Mouse (Mus musculus) CH12.LX (cell line): ENCODE results near the gene Ctnnbip1. TPM values are rescaled to one million over a fixed set of nuclear protein-coding genes. Genes with fewer than 3 reads are reported as not detected.

Experiments used
- DNase-seq: peaks from one replicate; pipeline ENCODE4 v3.0.0-alpha.2; 2013; ENCODE audit errors: extremely low read depth
- H3K27ac ChIP-seq: 2 replicates; pipeline ENCODE4 v1.5.1; 2012; ENCODE audit warnings: low read depth, mild to moderate bottlenecking, control low read depth, moderate library complexity; ENCODE audit not compliant: insufficient read depth
- H3K27me3 ChIP-seq: replicated peaks from 2 replicates; pipeline ENCODE3; 2012; ENCODE audit warnings: inconsistent platforms
- H3K36me3 ChIP-seq, 2 experiments: replicated peaks in 1 of 2; 2 replicates each; pipeline versions ENCODE3 to v1.6.1; 2012; ENCODE audit warnings: inconsistent platforms in 1 of 2, low read length in 1 of 2, mild to moderate bottlenecking in 1 of 2, mixed read lengths in 1 of 2, moderate library complexity in 1 of 2; ENCODE audit not compliant: control insufficient read depth in 1 of 2, insufficient read depth in 1 of 2
- H3K4me1 ChIP-seq, 2 experiments: 2 replicates each; pipeline ENCODE4 v1.6.1; 2012; ENCODE audit warnings: inconsistent platforms in 1 of 2, moderate library complexity in 1 of 2; ENCODE audit not compliant: insufficient read depth in 2 of 2, control insufficient read depth in 1 of 2
- H3K4me2 ChIP-seq: 2 replicates; pipeline ENCODE4 v1.6.1; 2012; ENCODE audit warnings: low read depth, mild to moderate bottlenecking, control low read depth; ENCODE audit not compliant: poor library complexity, insufficient read depth, severe bottlenecking
- H3K4me3 ChIP-seq, 3 experiments: fragments of 150-350 bp in 1 of 3; sonication (generic) in 1 of 3; replicated peaks in 1 of 3; 2 replicates each; pipeline versions ENCODE3 to v1.5.1; 2011 to 2012; ENCODE audit warnings: low read depth in 2 of 3, low read length in 2 of 3, mild to moderate bottlenecking in 2 of 3, moderate library complexity in 2 of 3, control low read depth in 1 of 3, improper control_type of control experiment in 1 of 3, inconsistent platforms in 1 of 3, mixed read lengths in 1 of 3; ENCODE audit not compliant: poor library complexity in 1 of 3
- H3K79me2 ChIP-seq: replicated peaks from 2 replicates; pipeline ENCODE4 v1.6.1; 2012; ENCODE audit warnings: mild to moderate bottlenecking, moderate library complexity; ENCODE audit not compliant: control insufficient read depth, poor library complexity, insufficient read depth, severe bottlenecking; ENCODE audit errors: extremely low read depth
- H3K9ac ChIP-seq: 2 replicates; pipeline ENCODE4 v1.6.1; 2012; ENCODE audit warnings: low read depth, mild to moderate bottlenecking, control low read depth, moderate library complexity; ENCODE audit not compliant: insufficient read depth
- H3K9me3 ChIP-seq: replicated peaks from 2 replicates; pipeline ENCODE3; 2012; ENCODE audit warnings: low read length, inconsistent platforms, mixed read lengths
- CHD1 ChIP-seq: IDR thresholded peaks from 2 replicates; pipeline ENCODE4 v1.6.1; 2012; ENCODE audit warnings: low read depth, low read length, improper control_type of control experiment, inconsistent platforms
- CHD2 ChIP-seq: IDR thresholded peaks from 2 replicates; pipeline ENCODE4 v1.6.1; 2011; ENCODE audit warnings: low read length, improper control_type of control experiment
- CTCF ChIP-seq, 2 experiments: IDR thresholded peaks in 1 of 2; conservative IDR thresholded peaks in 1 of 2; 2 replicates each; pipeline ENCODE4 v1.5.1; 2011 to 2012; ENCODE audit warnings: low read depth in 2 of 2, low read length in 2 of 2, improper control_type of control experiment in 1 of 2, inconsistent platforms in 1 of 2, mild to moderate bottlenecking in 1 of 2, moderate library complexity in 1 of 2
- E2F4 ChIP-seq: IDR thresholded peaks from 2 replicates; pipeline ENCODE4 v1.6.1; 2011; ENCODE audit warnings: low read depth, low read length, improper control_type of control experiment; ENCODE audit not compliant: insufficient replicate concordance
- EP300 ChIP-seq: IDR thresholded peaks from 2 replicates; pipeline ENCODE4 v1.6.1; 2011; ENCODE audit warnings: low read length, improper control_type of control experiment
- ETS1 ChIP-seq: conservative IDR thresholded peaks from 2 replicates; pipeline ENCODE4 v1.6.1; 2012; ENCODE audit warnings: low read depth, mild to moderate bottlenecking, inconsistent platforms, low read length, improper control_type of control experiment, moderate library complexity
- HCFC1 ChIP-seq: IDR thresholded peaks from 2 replicates; pipeline ENCODE4 v1.6.1; 2012; ENCODE audit warnings: low read depth, mild to moderate bottlenecking, inconsistent platforms, low read length, improper control_type of control experiment
- IRF4 ChIP-seq: IDR thresholded peaks from 2 replicates; pipeline ENCODE4 v1.6.1; 2014; ENCODE audit warnings: low read depth, mild to moderate bottlenecking, inconsistent platforms, low read length, improper control_type of control experiment
- JUN ChIP-seq: IDR thresholded peaks from 2 replicates; pipeline ENCODE4 v1.6.1; 2011; ENCODE audit warnings: low read depth, mild to moderate bottlenecking, low read length, improper control_type of control experiment, moderate library complexity; ENCODE audit not compliant: insufficient read depth
- JUND ChIP-seq: conservative IDR thresholded peaks from 2 replicates; pipeline ENCODE4 v1.6.1; 2011; ENCODE audit warnings: low read depth, low read length, improper control_type of control experiment
- MAFK ChIP-seq: IDR thresholded peaks from 2 replicates; pipeline ENCODE4 v1.6.1; 2011; ENCODE audit warnings: low read length, improper control_type of control experiment; ENCODE audit not compliant: insufficient replicate concordance
- MAZ ChIP-seq: IDR thresholded peaks from 2 replicates; pipeline ENCODE4 v1.6.1; 2012; ENCODE audit warnings: low read depth, mild to moderate bottlenecking, inconsistent platforms, low read length, improper control_type of control experiment, moderate library complexity
- MEF2A ChIP-seq: IDR thresholded peaks from 2 replicates; pipeline ENCODE4 v1.6.1; 2014; ENCODE audit warnings: low read depth, mild to moderate bottlenecking, inconsistent platforms, low read length, improper control_type of control experiment, borderline replicate concordance
- MXI1 ChIP-seq: IDR thresholded peaks from 2 replicates; pipeline ENCODE4 v1.6.1; 2011; ENCODE audit warnings: mild to moderate bottlenecking, low read depth, low read length, improper control_type of control experiment
- NRF1 ChIP-seq: IDR thresholded peaks from 2 replicates; pipeline ENCODE4 v1.6.1; 2014; ENCODE audit warnings: low read depth, mild to moderate bottlenecking, inconsistent platforms, low read length, improper control_type of control experiment, moderate library complexity
- PAX5 ChIP-seq: IDR thresholded peaks from 2 replicates; pipeline ENCODE4 v1.6.1; 2012; ENCODE audit warnings: low read length, inconsistent platforms, mixed read lengths
- POLR2A ChIP-seq: IDR thresholded peaks from 2 replicates; pipeline ENCODE4 v1.6.1; 2011; ENCODE audit warnings: low read depth, mild to moderate bottlenecking, improper control_type of control experiment, low read length
- POLR2AphosphoS2 ChIP-seq: IDR thresholded peaks from 2 replicates; pipeline ENCODE4 v1.6.1; 2011; ENCODE audit warnings: low read depth, low read length, improper control_type of control experiment
- RCOR1 ChIP-seq: conservative IDR thresholded peaks from 2 replicates; pipeline ENCODE4 v1.6.1; 2012; ENCODE audit warnings: low read depth, mild to moderate bottlenecking, inconsistent platforms, low read length, improper control_type of control experiment
- SIN3A ChIP-seq: IDR thresholded peaks from 2 replicates; pipeline ENCODE4 v1.6.1; 2012; ENCODE audit warnings: low read length, improper control_type of control experiment, inconsistent platforms
- TBP ChIP-seq: conservative IDR thresholded peaks from 2 replicates; pipeline ENCODE4 v1.6.1; 2011; ENCODE audit warnings: low read depth, low read length, improper control_type of control experiment
- USF1 ChIP-seq: IDR thresholded peaks from 2 replicates; pipeline ENCODE4 v1.6.1; 2014; ENCODE audit warnings: low read depth, mild to moderate bottlenecking, inconsistent platforms, low read length, improper control_type of control experiment
- ZC3H11A ChIP-seq: IDR thresholded peaks from 2 replicates; pipeline ENCODE4 v1.6.1; 2012; ENCODE audit warnings: low read depth, mild to moderate bottlenecking, inconsistent platforms, low read length, improper control_type of control experiment
- ZMIZ1 ChIP-seq: IDR thresholded peaks from 2 replicates; pipeline ENCODE4 v1.6.1; 2012; ENCODE audit warnings: low read depth, mild to moderate bottlenecking, inconsistent platforms, low read length, improper control_type of control experiment
- ZNF384 ChIP-seq: IDR thresholded peaks from 2 replicates; pipeline ENCODE4 v1.6.1; 2012; ENCODE audit warnings: low read depth, low read length, improper control_type of control experiment, inconsistent platforms
- dilution Hi-C: fragments of 300-500 bp; cut with MboI; formaldehyde crosslinking; loops from 2 replicates; pipeline ENCODE4 v1.14.3; 2020; ENCODE audit warnings: low sequenced_read_pairs; ENCODE audit not compliant: extremely low pct_unique_long_range_greater_than_20kb, extremely low pct_ligation_motif_present
- in situ Hi-C: fragments of 300-500 bp; cut with MboI; formaldehyde crosslinking; loops from 3 replicates; pipeline ENCODE4 v1.14.3; 2019; ENCODE audit warnings: low sequenced_read_pairs, low pct_ligation_motif_present, low pct_unique_long_range_greater_than_20kb, mixed read lengths
- polyA plus RNA-seq: library from polyadenylated mRNA; unstranded; fragments of >175 nt; gene quantifications from 2 replicates; pipeline ENCODE4 v1.2.1, GENCODE M21; 2012; ENCODE audit warnings: low read depth; ENCODE audit not compliant: insufficient read length
- total RNA-seq, 2 experiments: library from RNA; depleted of rRNA; stranded (reverse); fragments of 300-350 nt in 1 of 2; fragments of >200 nt in 1 of 2; gene quantifications; 2 replicates each; pipeline ENCODE4 v1.2.3; 2012 to 2014

The Ctnnbip1 gene
- total and polyA plus RNA-seq, 3 experiments, result 4.5 to 5.9 (median 5.7) TPM

- Histone ChIP-seq H3K27me3 (peaks cover 2% of the 10 kb centered on the region), H3K27ac (no peak overlapping the region), H3K4me2 (no peak overlapping the region), H3K9me3 (no peaks in the 10 kb centered on the region), H3K9ac (no peak overlapping the region)
- dilution Hi-C loops, result no loop called here
- no peak for TF ChIP-seq EP300
- TF ChIP-seq JUND, result no peak
- TF ChIP-seq POLR2A, result no peak
- no peak for TF ChIP-seq CHD2
- TF ChIP-seq POLR2AphosphoS2, result no peak
- no peak for TF ChIP-seq USF1
- TF ChIP-seq JUN, result no peak
- TF ChIP-seq MXI1, result no peak
- no peak for TF ChIP-seq SIN3A
- no peak for TF ChIP-seq HCFC1
- TF ChIP-seq E2F4, result no peak
- no peak for TF ChIP-seq IRF4
- no peak for TF ChIP-seq ETS1
- no peak for TF ChIP-seq CTCF (conservative IDR thresholded peaks at IDR 0.05 in 1 of 2, IDR thresholded peaks at IDR 0.05 in 1 of 2; ENCODE audit: low read depth in 2 of 2, low read length in 2 of 2)
- no peak for TF ChIP-seq TBP
- no peak for TF ChIP-seq NRF1
- TF ChIP-seq MEF2A, result no peak
- TF ChIP-seq, all 38 proteins: peak for 0
- no peaks in the 10 kb centered on the region for H3K36me3 ChIP-seq
- H3K4me3 ChIP-seq, result no peak overlapping the region
- H3K79me2 ChIP-seq, result no peaks in the 10 kb centered on the region
- no peak for DNase-seq
- H3K4me1 ChIP-seq, result peaks cover 14 to 21% of the 10 kb centered on the region in 2 experiments; a peak in 2 of 4 replicates
- in situ Hi-C loops, result no loop called here
These were observed 54.4 kb downstream of the Ctnnbip1 start for GRCm38 (mm10) chr4:149572446-149572845.

GRCm38 (mm10) chr4:149572851-149573250 lies 54.8 kb downstream of the Ctnnbip1 start:
- peaks cover 2% of the 10 kb centered on the region for H3K27me3 ChIP-seq
- no peak overlapping the region for H3K27ac ChIP-seq
- H3K9ac ChIP-seq, result no peak overlapping the region
- no peak for TF ChIP-seq RCOR1
- no peak for TF ChIP-seq NRF1
- TF ChIP-seq ETS1, result no peak
- no peak for TF ChIP-seq EP300
- no peak for TF ChIP-seq ZC3H11A
- no peak for TF ChIP-seq MAFK
- no peak for TF ChIP-seq MAZ
- no peak for TF ChIP-seq ZNF384
- no peak for TF ChIP-seq ZMIZ1
- TF ChIP-seq IRF4, result no peak
- TF ChIP-seq PAX5, result no peak
- TF ChIP-seq CHD1, result no peak
- no peak for DNase-seq
- dilution Hi-C loops (no loop called here), in situ Hi-C loops (no loop called here)
- H3K4me2 ChIP-seq, result no peak overlapping the region
- no peaks in the 10 kb centered on the region for H3K36me3 ChIP-seq
- H3K9me3 ChIP-seq, result no peaks in the 10 kb centered on the region
- H3K4me3 ChIP-seq, result no peak overlapping the region
- H3K4me1 ChIP-seq, result peaks cover 14 to 21% of the 10 kb centered on the region in 2 experiments; a peak in 2 of 4 replicates
- no peaks in the 10 kb centered on the region for H3K79me2 ChIP-seq
